Mouse (Mus musculus) forebrain, embryonic 11.5 days (tissue): ENCODE data around the gene Exoc4. TPM values are rescaled to one million over a fixed set of nuclear protein-coding genes. Genes with fewer than 3 reads are reported as not detected.

Experiments
- ATAC-seq: fragments of 200-750 bp; cut with Nextera tagmentation; replicated peaks from 2 replicates; pipeline ENCODE4 v1.8.0; 2017; ENCODE audit warnings: moderate TSS enrichment; ENCODE audit not compliant: low FRiP score
- DNase-seq: peaks from one replicate; pipeline ENCODE4 v3.0.0-alpha.2; 2017; ENCODE audit warnings: low spot score
- H3K27ac ChIP-seq: fragments of 300-500 bp; sonication (generic); 2 replicates; pipeline ENCODE4 v1.5.1; 2014; ENCODE audit warnings: low read depth, low read length
- H3K27me3 ChIP-seq: fragments of 300-500 bp; sonication (generic); 2 replicates; pipeline ENCODE4 v1.6.1; 2014; ENCODE audit warnings: mild to moderate bottlenecking, low read length, mixed read lengths; ENCODE audit not compliant: control insufficient read depth, insufficient read depth
- H3K36me3 ChIP-seq: fragments of 300-500 bp; sonication (generic); 2 replicates; pipeline ENCODE4 v1.6.1; 2014; ENCODE audit warnings: mild to moderate bottlenecking, low read length, moderate library complexity, mixed read lengths; ENCODE audit not compliant: control insufficient read depth, insufficient read depth
- H3K4me1 ChIP-seq: fragments of 300-500 bp; sonication (generic); replicated peaks from 2 replicates; pipeline ENCODE4 v1.6.1; 2014; ENCODE audit warnings: low read length, mixed read lengths; ENCODE audit not compliant: control insufficient read depth, insufficient read depth
- H3K4me2 ChIP-seq: fragments of 300-500 bp; sonication (generic); 2 replicates; pipeline ENCODE4 v1.6.1; 2014; ENCODE audit warnings: low read depth, mild to moderate bottlenecking, low read length, moderate library complexity, mixed read lengths; ENCODE audit not compliant: severe bottlenecking
- H3K4me3 ChIP-seq: fragments of 300-500 bp; sonication (generic); 2 replicates; pipeline ENCODE4 v1.5.1; 2014; ENCODE audit warnings: low read depth, low read length
- H3K9ac ChIP-seq: fragments of 300-500 bp; sonication (generic); 2 replicates; pipeline ENCODE4 v1.6.1; 2014; ENCODE audit warnings: low read length
- H3K9me3 ChIP-seq: fragments of 300-500 bp; sonication (generic); 2 replicates; pipeline ENCODE4 v1.6.1; 2016; ENCODE audit warnings: low read length, mixed read lengths; ENCODE audit not compliant: control insufficient read depth
- WGBS: fragments of 180-500 bp; shearing (Covaris S2); extraction: QIAGEN DNeasy Blood & Tissue Kit; methylation state at CpG from one replicate; pipeline ENCODE4 v1.1.7; 2014; 5-methylcytosine and 5-hydroxymethylcytosine counted together
- polyA plus RNA-seq: library from polyadenylated mRNA; unstranded; fragments of >200 nt; fragmentation: Nextera tagmentation; extraction: Ambion mirVana; gene quantifications from 2 replicates; pipeline ENCODE4 v1.2.1, GENCODE M21; 2014

Exoc4 gene
- polyA plus RNA-seq = 38.8 and 41.2 TPM in 2 replicates

DNA sequence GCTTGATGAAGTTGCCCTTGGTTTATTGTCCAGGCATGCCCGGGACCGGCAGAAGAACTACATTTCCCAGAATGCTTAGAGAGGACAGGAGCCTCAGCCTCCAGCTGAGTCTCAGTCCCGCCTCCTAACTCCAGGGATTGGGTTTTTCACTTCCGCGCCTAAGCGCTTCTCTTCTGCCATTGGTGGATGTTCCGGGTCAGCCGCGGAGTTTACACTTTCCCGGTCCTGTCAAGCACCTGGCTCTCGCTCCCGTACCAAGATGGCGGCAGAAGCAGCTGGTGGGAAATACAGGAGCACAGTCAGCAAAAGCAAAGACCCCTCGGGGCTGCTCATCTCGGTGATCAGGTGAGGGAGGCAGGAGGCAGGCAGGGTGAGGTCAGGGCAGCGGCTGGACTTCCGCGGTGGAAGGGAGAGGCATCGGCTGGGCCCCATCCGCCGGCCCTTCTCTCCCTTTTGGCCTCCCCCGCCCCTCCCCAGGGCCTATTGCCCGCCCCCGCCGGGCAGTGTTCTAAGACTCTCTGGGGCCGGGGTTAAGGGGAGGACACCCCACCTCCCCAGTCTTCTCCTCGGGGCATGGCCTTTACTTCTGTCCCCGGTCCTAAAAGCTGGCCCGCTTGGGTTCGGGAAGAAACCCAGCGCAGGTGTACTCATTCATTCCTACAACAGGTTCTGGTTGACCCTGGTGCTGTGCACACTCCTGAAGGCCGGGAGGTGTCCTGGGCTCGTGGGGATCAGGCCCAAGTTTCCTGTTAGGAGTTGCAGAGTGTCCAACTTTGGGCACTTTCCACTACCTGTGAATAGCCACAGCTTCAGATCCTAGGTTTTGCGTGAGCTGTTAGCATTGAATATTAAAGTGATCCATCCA is at the start of gene Exoc4:
Exoc4 (plus strand) TSS at position 192 of the 865 bp plus-strand sequence.
- peak; percentile 100 for ATAC-seq
- peak within 1 kb of the TSS; percentile 67 for H3K4me2 ChIP-seq
- H3K27ac ChIP-seq = no peak within 1 kb of the TSS
- no peaks in the 10 kb centered on the region for H3K9me3 ChIP-seq
- WGBS = 3% methylated on average over 33 of the region's 34 CpGs
- peak; percentile 95 for DNase-seq
- H3K4me1 ChIP-seq = no peaks in the 10 kb centered on the region; the same call in 1 of the 2 replicates
- H3K9ac ChIP-seq = peak within 1 kb of the TSS; percentile 90
- no peaks in the 10 kb centered on the region for H3K36me3 ChIP-seq
- no peaks in the 10 kb centered on the region for H3K27me3 ChIP-seq
- peak within 1 kb of the TSS; percentile 72 for H3K4me3 ChIP-seq

DNA sequence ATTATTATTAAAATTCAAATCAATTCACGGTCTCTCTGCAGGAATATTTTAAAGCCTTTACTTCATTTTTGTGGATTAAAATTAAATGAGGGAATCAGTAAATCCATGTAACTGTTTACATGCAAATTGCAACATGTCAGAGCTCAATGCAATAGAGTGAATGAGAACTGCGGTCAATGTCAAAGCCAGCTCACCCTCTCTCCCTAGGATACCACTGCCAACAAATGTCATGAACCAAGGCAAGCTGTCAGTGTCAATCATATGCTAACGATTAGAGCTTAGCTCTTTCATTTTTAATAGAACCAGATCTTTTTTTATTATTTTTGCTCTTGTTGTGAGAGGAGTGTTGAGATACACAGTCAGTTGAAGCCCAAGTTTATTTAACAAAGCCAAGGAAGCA is 30.1 kb upstream of the Exoc4 start:
- Histone ChIP-seq H3K36me3 (no peaks in the 10 kb centered on the region), H3K27ac (no peak overlapping the region), H3K27me3 (no peaks in the 10 kb centered on the region), H3K4me3 (no peak overlapping the region), H3K4me1 (no peaks in the 10 kb centered on the region), H3K4me2 (no peak overlapping the region), H3K9me3 (no peaks in the 10 kb centered on the region; the same call in 1 of the 2 replicates), H3K9ac (no peak overlapping the region)
- DNase-seq (no peak), ATAC-seq (no peak)
- WGBS = 70% methylated on average over 3 of the region's 3 CpGs

DNA sequence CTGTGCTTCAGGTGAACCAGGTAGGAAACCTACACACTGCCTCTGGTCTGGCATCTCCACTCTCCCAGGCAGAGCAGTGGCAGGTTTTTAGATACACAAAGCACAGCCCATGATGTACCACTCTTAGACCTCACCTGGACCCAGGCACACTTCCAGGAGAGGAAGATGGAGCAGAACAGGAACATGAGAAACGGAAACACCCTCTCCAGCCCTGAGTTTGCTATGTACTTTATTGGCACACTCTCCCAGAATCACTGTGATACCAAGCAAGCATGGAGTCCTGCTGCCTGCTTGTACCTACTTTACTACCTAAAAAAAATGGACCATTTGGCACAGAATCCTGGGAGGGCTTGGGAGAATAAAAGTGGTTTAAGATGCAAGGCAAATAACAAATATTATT is 22.2 kb upstream of the Exoc4 start:
- Histone ChIP-seq H3K27me3 (no peaks in the 10 kb centered on the region), H3K4me1 (no peaks in the 10 kb centered on the region), H3K4me2 (no peak overlapping the region), H3K4me3 (no peak overlapping the region), H3K27ac (no peak overlapping the region), H3K36me3 (no peaks in the 10 kb centered on the region), H3K9ac (no peak overlapping the region), H3K9me3 (no peaks in the 10 kb centered on the region)
- ATAC-seq (no peak), DNase-seq (no peak)
- 92% methylated on average over 1 of the region's 1 CpGs for WGBS

DNA sequence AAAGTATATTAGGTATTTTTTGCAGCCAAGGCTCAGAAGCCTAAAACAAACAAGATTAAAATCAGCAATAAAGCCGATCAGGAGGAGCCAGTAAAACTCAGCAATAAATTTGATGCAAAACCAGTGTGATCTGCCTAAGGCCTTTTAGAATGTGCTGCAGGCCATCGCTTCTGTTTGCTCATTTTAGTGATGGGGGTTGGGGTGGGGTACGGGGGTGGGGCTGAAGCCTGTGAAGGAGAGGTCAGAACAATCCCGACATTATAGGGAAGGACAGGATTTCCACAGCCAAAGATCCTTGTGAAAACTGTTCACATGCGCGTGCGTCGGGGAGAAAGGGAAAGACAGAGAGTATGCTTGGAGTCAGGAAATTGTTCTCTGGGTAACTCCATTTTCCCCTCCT is 21.5 kb upstream of the Exoc4 start:
- no peaks in the 10 kb centered on the region for H3K36me3 ChIP-seq
- no peak for ATAC-seq
- no peaks in the 10 kb centered on the region for H3K27me3 ChIP-seq
- DNase-seq = no peak
- H3K4me1 ChIP-seq = no peaks in the 10 kb centered on the region
- no peak overlapping the region for H3K27ac ChIP-seq
- H3K4me3 ChIP-seq = no peak overlapping the region
- WGBS = 66% methylated on average over 8 of the region's 8 CpGs
- no peak overlapping the region for H3K4me2 ChIP-seq
- no peaks in the 10 kb centered on the region for H3K9me3 ChIP-seq
- H3K9ac ChIP-seq = no peak overlapping the region

DNA sequence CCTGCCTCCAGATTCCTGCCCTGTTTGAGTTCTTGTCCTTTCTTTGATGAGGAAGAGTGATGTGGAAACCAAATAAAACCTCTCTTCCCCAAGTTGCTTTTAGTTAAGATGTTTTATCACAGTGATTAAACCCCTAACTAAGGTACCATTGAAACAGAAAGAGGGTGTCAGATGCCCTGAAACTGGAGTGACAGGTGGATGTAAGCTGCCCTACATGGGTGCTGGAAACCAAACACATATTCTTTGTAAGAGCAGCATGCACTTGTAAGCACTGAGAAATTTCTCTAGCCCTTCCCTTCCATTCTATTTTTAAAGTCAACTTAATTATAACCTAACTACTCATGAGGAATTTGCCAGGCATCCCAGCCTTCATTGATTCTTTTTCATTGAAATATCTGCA is 7.6 kb upstream of the Exoc4 start:
- Histone ChIP-seq H3K4me2 (no peak overlapping the region), H3K27me3 (no peaks in the 10 kb centered on the region), H3K27ac (no peak overlapping the region), H3K36me3 (no peaks in the 10 kb centered on the region), H3K9ac (no peak overlapping the region), H3K4me1 (no peaks in the 10 kb centered on the region), H3K4me3 (no peak overlapping the region), H3K9me3 (no peaks in the 10 kb centered on the region)
- no peak for DNase-seq
- ATAC-seq = no peak

DNA sequence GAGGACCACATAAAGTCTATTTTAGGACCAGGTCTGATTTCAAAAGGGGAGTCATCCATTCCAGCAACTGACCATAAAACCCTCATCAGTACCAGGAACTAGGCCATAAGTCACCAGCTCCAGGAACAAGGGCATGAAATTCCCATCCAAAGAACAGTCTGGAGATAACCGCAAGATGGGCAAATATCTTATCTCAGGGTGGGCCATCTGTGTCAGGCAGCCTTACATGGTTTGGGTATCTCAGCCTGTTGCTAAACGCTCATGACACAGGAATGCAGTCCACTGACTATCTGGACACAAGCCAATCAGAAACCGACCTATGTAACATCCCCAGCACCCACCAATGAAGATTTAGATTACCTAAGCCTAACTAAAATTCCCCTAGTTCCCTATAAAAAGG is 4.3 kb upstream of the Exoc4 start:
- Histone ChIP-seq H3K4me3 (no peak overlapping the region), H3K27me3 (no peaks in the 10 kb centered on the region), H3K9ac (no peak overlapping the region), H3K4me2 (no peak overlapping the region), H3K4me1 (no peaks in the 10 kb centered on the region), H3K36me3 (no peaks in the 10 kb centered on the region), H3K9me3 (no peaks in the 10 kb centered on the region), H3K27ac (no peak overlapping the region)
- DNase-seq (no peak), ATAC-seq (no peak)
- WGBS = 87% methylated on average over 3 of the region's 3 CpGs

DNA sequence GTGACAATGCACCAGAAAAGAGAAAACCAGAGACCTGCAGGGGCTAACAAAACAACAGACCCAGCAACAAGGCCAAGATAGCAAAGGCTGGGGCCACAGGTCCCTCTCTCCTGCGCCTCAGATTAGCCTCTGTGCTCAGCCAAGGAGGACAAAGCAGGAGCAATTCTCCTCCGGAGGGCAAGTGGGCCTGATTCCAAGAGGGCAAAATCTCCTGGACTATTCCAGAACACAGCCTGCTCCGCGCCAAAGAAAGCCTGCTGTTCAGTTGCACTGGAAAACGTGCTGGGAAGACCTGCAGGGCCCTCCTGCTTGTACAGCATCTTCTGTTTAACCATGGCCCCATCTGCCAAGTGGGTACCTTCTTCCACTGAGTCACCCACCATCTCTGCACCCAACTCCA is 1.7 kb upstream of the Exoc4 start:
- 82% methylated on average over 5 of the region's 5 CpGs for WGBS
- Histone ChIP-seq H3K27me3 (no peaks in the 10 kb centered on the region), H3K9me3 (no peaks in the 10 kb centered on the region), H3K4me3 (no peak overlapping the region), H3K4me1 (no peaks in the 10 kb centered on the region; the same call in 1 of the 2 replicates), H3K9ac (no peak overlapping the region), H3K27ac (no peak overlapping the region), H3K36me3 (no peaks in the 10 kb centered on the region), H3K4me2 (no peak overlapping the region)
- DNase-seq (no peak), ATAC-seq (no peak)

DNA sequence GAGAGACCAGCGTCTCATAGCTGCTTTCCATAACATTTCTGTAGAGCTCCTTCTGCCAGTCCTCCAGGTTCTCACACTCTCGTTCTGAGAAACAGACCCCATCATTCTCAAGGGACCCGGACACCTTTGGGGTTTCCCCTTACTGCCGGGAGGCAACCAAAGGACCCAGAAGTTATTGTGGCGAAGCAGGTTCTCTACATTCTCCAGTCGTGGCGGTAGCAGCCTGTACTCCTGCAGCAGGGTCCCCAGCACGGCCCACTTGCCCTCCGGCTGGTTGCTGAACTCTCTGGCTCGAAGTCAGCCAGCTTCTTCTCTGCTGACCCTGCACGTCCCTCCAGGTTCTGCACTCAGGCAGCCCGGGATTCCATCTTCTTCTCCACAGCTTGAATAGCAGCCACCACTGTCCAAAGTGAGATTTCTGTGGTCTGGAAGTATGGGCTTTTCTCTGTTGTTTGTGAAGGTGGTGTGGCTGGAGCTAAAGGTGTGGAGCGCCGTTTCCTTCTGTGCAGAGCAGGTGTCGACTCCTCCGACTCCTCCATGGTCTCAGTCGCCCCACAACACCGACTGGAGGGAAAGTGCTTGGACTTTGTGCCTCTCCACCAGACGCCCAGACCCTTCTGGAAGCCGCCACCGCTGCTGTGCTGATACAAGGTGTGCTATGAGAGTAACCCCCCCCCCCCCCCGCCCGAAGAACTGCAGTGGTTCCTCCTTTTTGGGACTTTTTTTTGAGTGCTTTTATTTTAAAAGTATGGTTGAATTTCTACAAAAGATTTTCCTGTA is 1.1 kb upstream of the Exoc4 start:
- H3K9ac ChIP-seq = no peak overlapping the region
- WGBS = 87% methylated on average over 23 of the region's 23 CpGs
- H3K4me3 ChIP-seq = no peak overlapping the region
- no peak overlapping the region for H3K4me2 ChIP-seq
- DNase-seq (no peak), ATAC-seq (no peak)
- no peaks in the 10 kb centered on the region for H3K36me3 ChIP-seq
- no peaks in the 10 kb centered on the region for H3K27me3 ChIP-seq
- no peaks in the 10 kb centered on the region; the same call in 1 of the 2 replicates for H3K4me1 ChIP-seq
- no peaks in the 10 kb centered on the region for H3K9me3 ChIP-seq
- H3K27ac ChIP-seq = no peak overlapping the region
